Mouse (Mus musculus): ENCODE measurements around the gene Fntb. TPM values are rescaled to one million over a fixed set of nuclear protein-coding genes. Genes with fewer than 3 reads are reported as not detected.

Gene Fntb
- polyA plus RNA-seq, 2 experiments: 42.9 to 47.6 TPM

DNA sequence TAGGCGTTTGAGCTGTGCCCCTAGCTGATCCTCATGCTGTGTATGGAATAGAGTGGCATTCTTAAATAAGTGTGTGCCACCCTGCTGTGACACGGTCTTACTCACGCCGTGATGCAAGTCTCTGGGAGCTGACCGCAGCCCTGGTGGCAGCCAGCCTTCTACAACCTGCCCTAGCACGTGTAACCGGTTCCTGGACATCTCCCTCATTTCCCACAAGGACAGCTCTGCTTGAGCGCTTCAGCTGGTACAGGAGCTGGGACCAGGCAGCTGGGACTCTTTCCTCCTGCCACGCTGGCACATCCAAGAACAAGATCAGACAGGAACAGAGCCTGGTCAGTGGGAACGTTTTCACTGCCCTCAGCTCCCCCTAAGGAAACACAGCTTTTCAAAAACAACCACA is 162.2 kb downstream of the Fntb start:
- ATAC-seq (ENCODE audit: low FRiP score, low read depth) (no peak), DNase-seq (ENCODE audit: low spot score) (no peak)
- no peak overlapping the region for H3K4me2 ChIP-seq (replicated peaks; ENCODE audit: low read depth, low read length, severe bottlenecking)
- no peak for TF ChIP-seq POLR2A (IDR thresholded peaks at IDR 0.05; ENCODE audit: borderline replicate concordance, extremely low read depth, insufficient read depth, insufficient read length)
- no peaks in the 10 kb centered on the region for H3K4me1 ChIP-seq (ENCODE audit: control insufficient read depth, insufficient read depth, low read length)
- no peak overlapping the region for H3K4me3 ChIP-seq (replicated peaks; ENCODE audit: low read length)
- no peaks in the 10 kb centered on the region for H3K27me3 ChIP-seq (ENCODE audit: control insufficient read depth, insufficient read depth, low read length)
- no peak overlapping the region for H3K27ac ChIP-seq (replicated peaks; ENCODE audit: low read depth, low read length)
- H3K9ac ChIP-seq (ENCODE audit: low read depth, low read length, severe bottlenecking): no peak overlapping the region
- 72% methylated on average over 10 of the region's 10 CpGs for WGBS
- no peaks in the 10 kb centered on the region; the same call in 1 of the 2 replicates for H3K36me3 ChIP-seq (ENCODE audit: control insufficient read depth, insufficient read depth, low read length)
- H3K9me3 ChIP-seq (ENCODE audit: control insufficient read depth, low read length): no peaks in the 10 kb centered on the region

DNA sequence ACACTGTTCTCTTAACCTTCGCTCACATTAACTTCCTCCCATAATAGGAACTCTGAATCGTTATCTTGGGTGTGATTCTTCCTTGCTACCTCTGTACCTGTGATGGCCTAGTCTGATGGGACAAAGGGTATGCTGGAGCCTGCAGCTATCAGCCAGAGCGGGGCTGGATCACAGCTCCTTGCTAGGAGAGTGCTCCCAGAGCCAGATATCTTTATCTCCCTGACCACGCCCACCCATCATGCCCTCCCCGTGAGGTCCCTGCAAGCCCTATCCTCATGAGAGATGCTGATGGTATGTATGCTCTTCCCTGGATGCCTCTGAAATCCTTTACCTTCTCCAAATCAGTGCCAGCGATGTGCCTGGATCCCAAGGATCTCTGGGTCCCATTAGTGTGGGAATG is 164.8 kb downstream of the Fntb start:
- Histone ChIP-seq H3K9me3 (ENCODE audit: control insufficient read depth, low read length) (no peaks in the 10 kb centered on the region), H3K27me3 (ENCODE audit: control insufficient read depth, insufficient read depth, low read length) (no peaks in the 10 kb centered on the region), H3K36me3 (ENCODE audit: control insufficient read depth, insufficient read depth, low read length) (peaks cover 2% of the 10 kb centered on the region; the same call in 1 of the 2 replicates), H3K27ac (replicated peaks; ENCODE audit: low read depth, low read length) (no peak overlapping the region), H3K4me2 (replicated peaks; ENCODE audit: low read depth, low read length, severe bottlenecking) (no peak overlapping the region), H3K4me1 (ENCODE audit: control insufficient read depth, insufficient read depth, low read length) (no peaks in the 10 kb centered on the region), H3K9ac (ENCODE audit: low read depth, low read length, severe bottlenecking) (no peak overlapping the region), H3K4me3 (replicated peaks; ENCODE audit: low read length) (no peak overlapping the region)
- no peak for TF ChIP-seq POLR2A (IDR thresholded peaks at IDR 0.05; ENCODE audit: borderline replicate concordance, extremely low read depth, insufficient read depth, insufficient read length)
- DNase-seq (ENCODE audit: low spot score) (no peak), ATAC-seq (ENCODE audit: low FRiP score, low read depth) (no peak)
- 68% methylated on average over 6 of the region's 6 CpGs for WGBS

DNA sequence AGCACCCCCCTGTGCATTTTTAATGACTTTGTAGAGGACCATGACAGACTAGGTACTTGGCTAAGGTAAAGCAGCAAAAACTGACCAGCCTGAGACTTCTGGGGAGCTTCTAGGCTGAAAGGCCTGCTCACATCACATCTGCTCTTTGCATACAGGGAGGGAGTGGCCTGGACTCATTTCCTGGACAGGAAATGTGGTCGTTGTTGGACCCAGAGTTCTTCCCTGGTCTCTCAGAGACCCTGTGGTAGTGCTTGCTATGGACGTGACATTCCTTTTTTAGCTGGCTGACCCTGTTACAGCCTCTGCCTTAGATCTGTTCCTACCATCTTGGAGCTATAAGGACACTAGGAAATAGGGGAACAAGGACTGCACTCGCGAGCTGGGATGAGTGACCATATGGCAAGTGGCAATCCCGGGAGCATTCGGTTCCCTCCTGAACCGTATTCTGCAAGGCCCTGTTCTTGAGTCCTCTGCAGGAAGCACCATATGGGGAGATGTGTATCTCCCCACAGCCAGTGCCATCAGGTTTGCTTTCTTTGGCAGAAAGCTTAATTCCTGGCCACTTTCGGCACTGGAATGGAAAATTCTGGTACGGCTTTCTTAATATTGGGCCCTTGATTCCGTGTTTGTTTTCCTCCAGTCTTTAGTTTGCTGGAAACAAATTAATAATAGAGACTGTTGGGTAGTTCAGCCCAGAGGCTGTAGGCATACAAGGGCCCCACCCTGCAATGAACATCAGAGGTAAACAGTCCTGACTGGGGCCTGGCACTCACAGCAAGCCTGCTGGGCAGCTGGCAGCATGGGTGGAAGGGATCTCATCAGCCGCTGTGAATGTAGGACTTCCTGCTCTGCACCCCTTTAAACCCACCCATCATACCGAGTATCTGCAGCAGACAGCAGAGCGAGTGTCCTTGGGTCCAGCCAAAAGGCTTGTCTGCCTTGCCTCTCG is 166.6 kb downstream of the Fntb start:
- Histone ChIP-seq H3K4me1 (ENCODE audit: control insufficient read depth, insufficient read depth, low read length) (no peaks in the 10 kb centered on the region), H3K27ac (replicated peaks; ENCODE audit: low read depth, low read length) (no peak overlapping the region), H3K4me3 (replicated peaks; ENCODE audit: low read length) (no peak overlapping the region), H3K36me3 (ENCODE audit: control insufficient read depth, insufficient read depth, low read length) (peaks cover 19% of the 10 kb centered on the region), H3K27me3 (ENCODE audit: control insufficient read depth, insufficient read depth, low read length) (no peaks in the 10 kb centered on the region), H3K9me3 (ENCODE audit: control insufficient read depth, low read length) (no peaks in the 10 kb centered on the region), H3K9ac (ENCODE audit: low read depth, low read length, severe bottlenecking) (no peak overlapping the region), H3K4me2 (replicated peaks; ENCODE audit: low read depth, low read length, severe bottlenecking) (no peak overlapping the region)
- 64% methylated on average over 14 of the region's 14 CpGs for WGBS
- no peak for ATAC-seq (ENCODE audit: low FRiP score, low read depth)
- TF ChIP-seq POLR2A (IDR thresholded peaks at IDR 0.05; ENCODE audit: borderline replicate concordance, extremely low read depth, insufficient read depth, insufficient read length): no peak
- no peak for DNase-seq (ENCODE audit: low spot score)

DNA sequence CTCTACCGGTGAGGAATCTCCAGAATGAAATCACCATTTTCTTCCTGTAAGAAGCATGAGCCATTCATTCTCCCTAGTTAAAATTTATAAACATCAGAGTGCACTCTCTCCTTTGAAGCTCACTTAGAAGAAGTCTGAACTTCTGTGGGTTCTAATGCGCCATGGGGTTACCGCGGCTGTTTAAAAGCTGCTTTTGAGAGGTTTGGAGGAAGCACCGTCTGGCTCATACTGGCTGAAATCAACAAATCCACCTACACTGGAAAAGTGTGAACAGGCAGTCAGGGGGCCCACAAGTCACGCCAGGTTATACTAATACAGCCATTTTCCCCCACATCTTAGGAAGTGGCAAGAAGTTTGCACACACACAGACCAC is 167.3 kb downstream of the Fntb start:
- Histone ChIP-seq H3K4me1 (ENCODE audit: control insufficient read depth, insufficient read depth, low read length) (no peaks in the 10 kb centered on the region), H3K4me3 (replicated peaks; ENCODE audit: low read length) (no peak overlapping the region), H3K27ac (replicated peaks; ENCODE audit: low read depth, low read length) (no peak overlapping the region), H3K4me2 (replicated peaks; ENCODE audit: low read depth, low read length, severe bottlenecking) (no peak overlapping the region), H3K36me3 (ENCODE audit: control insufficient read depth, insufficient read depth, low read length) (peaks cover 24% of the 10 kb centered on the region), H3K27me3 (ENCODE audit: control insufficient read depth, insufficient read depth, low read length) (no peaks in the 10 kb centered on the region), H3K9me3 (ENCODE audit: control insufficient read depth, low read length) (no peaks in the 10 kb centered on the region), H3K9ac (ENCODE audit: low read depth, low read length, severe bottlenecking) (no peak overlapping the region)
- 76% methylated on average over 6 of the region's 6 CpGs for WGBS
- no peak for ATAC-seq (ENCODE audit: low FRiP score, low read depth)
- DNase-seq (ENCODE audit: low spot score): no peak
- no peak for TF ChIP-seq POLR2A (IDR thresholded peaks at IDR 0.05; ENCODE audit: borderline replicate concordance, extremely low read depth, insufficient read depth, insufficient read length)

DNA sequence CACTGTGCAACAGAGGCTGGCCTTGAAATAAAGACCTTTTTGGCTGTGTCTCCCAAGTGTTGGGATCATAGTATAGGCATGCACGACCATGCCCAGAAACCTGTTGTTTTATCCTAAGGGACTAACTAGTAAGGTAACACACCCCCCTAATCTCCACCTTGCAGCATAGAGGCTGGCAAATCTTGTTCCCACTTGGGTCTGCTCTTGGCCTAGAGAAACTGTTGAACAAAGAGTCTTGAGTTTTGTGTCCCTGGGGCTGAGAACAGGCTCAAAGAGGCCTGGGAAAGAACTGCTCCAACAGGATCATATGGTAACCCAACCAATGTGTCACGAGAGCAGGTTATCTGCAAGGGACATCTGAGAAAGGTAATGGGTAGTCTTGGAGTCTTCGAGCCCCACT is 169.0 kb downstream of the Fntb start:
- H3K27ac ChIP-seq (replicated peaks; ENCODE audit: low read depth, low read length): no peak overlapping the region
- H3K4me1 ChIP-seq (ENCODE audit: control insufficient read depth, insufficient read depth, low read length): no peaks in the 10 kb centered on the region
- DNase-seq (ENCODE audit: low spot score) (no peak), ATAC-seq (ENCODE audit: low FRiP score, low read depth) (no peak)
- no peak overlapping the region for H3K4me3 ChIP-seq (replicated peaks; ENCODE audit: low read length)
- H3K9ac ChIP-seq (ENCODE audit: low read depth, low read length, severe bottlenecking): no peak overlapping the region
- no peaks in the 10 kb centered on the region for H3K27me3 ChIP-seq (ENCODE audit: control insufficient read depth, insufficient read depth, low read length)
- TF ChIP-seq POLR2A (IDR thresholded peaks at IDR 0.05; ENCODE audit: borderline replicate concordance, extremely low read depth, insufficient read depth, insufficient read length): no peak
- 89% methylated on average over 3 of the region's 3 CpGs for WGBS
- no peaks in the 10 kb centered on the region for H3K9me3 ChIP-seq (ENCODE audit: control insufficient read depth, low read length)
- H3K36me3 ChIP-seq (ENCODE audit: control insufficient read depth, insufficient read depth, low read length): peaks cover 41% of the 10 kb centered on the region
- no peak overlapping the region for H3K4me2 ChIP-seq (replicated peaks; ENCODE audit: low read depth, low read length, severe bottlenecking)

All from limb, embryonic 14.5 days (tissue).